Mouse (Mus musculus) forebrain, embryonic 15.5 days (tissue): Measurements from ENCODE around the gene BC080695. TPM values are rescaled to one million over a fixed set of nuclear protein-coding genes. Genes with fewer than 3 reads are reported as not detected.
"Not testable (repeated sequence)": the region's sequence is repeated elsewhere in the genome, so short reads cannot be mapped to it uniquely, and the experiment has no call there.

Source experiments
- ATAC-seq: fragments of 200-750 bp; cut with Nextera tagmentation; replicated peaks from 2 replicates; pipeline ENCODE4 v1.8.0; 2017; ENCODE audit warnings: mild to moderate bottlenecking, moderate TSS enrichment, moderate library complexity
- H3K27ac ChIP-seq: fragments of 300-500 bp; sonication (generic); replicated peaks from 2 replicates; pipeline ENCODE4 v1.5.1; 2015; ENCODE audit warnings: mild to moderate bottlenecking, inconsistent platforms
- H3K27me3 ChIP-seq: fragments of 300-500 bp; sonication (generic); 2 replicates; pipeline ENCODE4 v1.6.1; 2015; ENCODE audit warnings: inconsistent platforms
- H3K36me3 ChIP-seq: fragments of 300-500 bp; sonication (generic); 2 replicates; pipeline ENCODE4 v1.6.1; 2015; ENCODE audit warnings: mild to moderate bottlenecking, inconsistent platforms
- H3K4me1 ChIP-seq: fragments of 300-500 bp; sonication (generic); 2 replicates; pipeline ENCODE4 v1.6.1; 2015; ENCODE audit warnings: inconsistent platforms
- H3K4me2 ChIP-seq: fragments of 300-500 bp; sonication (generic); replicated peaks from 2 replicates; pipeline ENCODE4 v1.6.1; 2015; ENCODE audit warnings: mild to moderate bottlenecking, inconsistent platforms
- H3K4me3 ChIP-seq: fragments of 300-500 bp; sonication (generic); 2 replicates; pipeline ENCODE4 v1.5.1; 2015; ENCODE audit warnings: mild to moderate bottlenecking, inconsistent platforms
- H3K9ac ChIP-seq: fragments of 300-500 bp; sonication (generic); replicated peaks from 2 replicates; pipeline ENCODE4 v1.6.1; 2015; ENCODE audit warnings: mild to moderate bottlenecking, inconsistent platforms
- H3K9me3 ChIP-seq: fragments of 300-500 bp; sonication (generic); 2 replicates; pipeline ENCODE4 v1.6.1; 2016; ENCODE audit warnings: inconsistent platforms
- WGBS: fragments of 180-500 bp; shearing (Covaris S2); methylation state at CpG from one replicate; pipeline ENCODE4 v1.1.7; 2015; ENCODE audit warnings: mixed read lengths; 5-methylcytosine and 5-hydroxymethylcytosine counted together
- polyA plus RNA-seq: library from polyadenylated mRNA; unstranded; fragments of >200 nt; fragmentation: Nextera tagmentation; extraction: Ambion mirVana; gene quantifications from 2 replicates; pipeline ENCODE4 v1.2.1, GENCODE M21; 2015

BC080695 gene
- polyA plus RNA-seq: not detected in 2 replicates

- H3K36me3 ChIP-seq, ATAC-seq, H3K27ac ChIP-seq, H3K4me3 ChIP-seq, H3K9me3 ChIP-seq, H3K27me3 ChIP-seq, H3K4me1 ChIP-seq, H3K9ac ChIP-seq, H3K4me2 ChIP-seq: not testable (repeated sequence)
- no CpG with 5 or more reads among the region's 3 CpGs for whole genome bisulfite sequencing
Measured at GRCm38 (mm10) chr4:143551400-143551799, at the start of gene BC080695, which contains the start of gene Gm13057. Gene BC080695 (plus strand): TSS chr4:143551700. Gene Gm13057 (plus strand): TSS chr4:143551709.

DNA sequence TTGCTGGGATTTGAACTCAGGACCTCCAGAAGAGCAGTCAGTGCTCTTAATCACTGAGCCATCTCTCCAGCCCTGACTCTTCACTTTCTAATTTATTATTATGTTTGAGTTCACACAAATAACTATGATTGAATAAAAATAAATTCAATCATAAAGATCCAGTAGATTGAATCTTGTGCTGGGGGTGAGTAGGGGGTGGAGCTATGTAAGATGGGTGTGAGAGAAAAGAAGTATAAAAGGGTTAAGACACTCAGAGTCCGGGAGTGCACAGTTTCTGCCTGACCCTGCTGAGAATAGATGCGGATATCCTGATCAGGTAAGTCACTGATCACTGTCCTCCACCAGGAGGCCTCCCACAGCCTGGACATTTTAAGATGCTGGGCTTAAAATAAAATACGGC lies 40.5 kb upstream of the BC080695 start, which contains the start of gene Gm13043:
Gene Gm13043 (plus strand): TSS at position 301 of the 400 bp plus-strand sequence.
- WGBS: 89% methylated on average over 3 of the region's 3 CpGs
- no peak within 1 kb of the TSS for H3K4me2 ChIP-seq
- no peak within 1 kb of the TSS for H3K27ac ChIP-seq
- H3K9me3 ChIP-seq: no peaks in the 10 kb centered on the region
- H3K36me3 ChIP-seq: no peaks in the 10 kb centered on the region
- H3K4me1 ChIP-seq: no peaks in the 10 kb centered on the region
- H3K27me3 ChIP-seq: no peaks in the 10 kb centered on the region
- ATAC-seq: no peak
- H3K4me3 ChIP-seq: no peak within 1 kb of the TSS
- no peak within 1 kb of the TSS for H3K9ac ChIP-seq

- H3K4me2 ChIP-seq, H3K4me3 ChIP-seq, ATAC-seq, H3K27me3 ChIP-seq, H3K36me3 ChIP-seq, H3K9ac ChIP-seq, H3K9me3 ChIP-seq, H3K27ac ChIP-seq, H3K4me1 ChIP-seq: not testable (repeated sequence)
- WGBS: no CpG with 5 or more reads among the region's 3 CpGs
Measured at GRCm38 (mm10) chr4:143535654-143536053, 15.8 kb upstream of the BC080695 start, which contains the start of gene Gm13040. Gene Gm13040 (plus strand): TSS chr4:143535954.

DNA sequence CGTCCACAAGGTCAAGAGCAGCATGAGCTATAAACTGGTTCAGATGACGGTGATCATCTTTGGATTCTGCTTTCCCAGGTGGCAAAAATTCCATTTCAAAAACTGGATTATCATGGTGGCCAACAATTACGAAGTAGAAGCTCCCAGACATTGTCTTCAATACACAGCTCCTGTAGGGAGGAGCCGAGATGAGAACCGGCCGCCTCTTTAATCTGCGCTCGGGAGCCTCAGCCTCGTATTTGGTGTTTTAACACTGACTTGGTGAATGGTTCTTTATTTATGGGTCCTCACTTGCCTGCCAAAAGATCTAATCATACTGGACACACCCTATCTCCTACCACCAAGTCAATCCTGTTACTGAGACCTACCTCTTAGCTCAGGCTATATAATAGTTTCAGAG lies 60.4 kb downstream of the BC080695 start:
- not testable (repeated sequence) for ATAC-seq, H3K27ac ChIP-seq, H3K9ac ChIP-seq, H3K4me1 ChIP-seq, H3K4me3 ChIP-seq, H3K36me3 ChIP-seq, H3K9me3 ChIP-seq, H3K27me3 ChIP-seq, H3K4me2 ChIP-seq
- WGBS: 87% methylated on average over 9 of the region's 9 CpGs

- ATAC-seq, H3K4me1 ChIP-seq, H3K9me3 ChIP-seq, H3K4me2 ChIP-seq, H3K36me3 ChIP-seq, H3K27me3 ChIP-seq, H3K27ac ChIP-seq, H3K4me3 ChIP-seq, H3K9ac ChIP-seq: not testable (repeated sequence)
Measured at GRCm38 (mm10) chr4:143614703-143615102, 63.2 kb downstream of the BC080695 start, which contains the start of gene Gm13083. Gene Gm13083 (plus strand): TSS chr4:143615003.

DNA sequence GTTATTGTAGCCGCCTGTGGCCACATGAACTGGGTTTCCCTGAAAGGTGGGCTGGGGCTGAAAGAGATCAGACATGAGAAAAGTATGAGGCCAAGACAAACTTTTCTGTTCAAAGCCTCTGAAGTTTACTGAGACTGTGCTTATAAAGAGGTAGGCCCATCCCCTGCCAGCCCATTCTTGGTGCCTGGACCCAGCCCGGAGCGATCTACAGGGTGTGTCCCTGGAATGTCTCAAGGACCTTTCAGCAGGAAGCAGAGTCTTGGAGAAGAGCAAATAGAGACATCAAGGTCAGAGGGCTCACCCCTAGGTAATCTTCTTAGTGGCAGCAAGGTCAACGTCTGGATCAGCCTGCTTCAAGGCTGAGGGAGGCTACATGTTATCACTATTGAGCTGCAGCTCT lies 66.6 kb downstream of the BC080695 start:
- H3K9me3 ChIP-seq, H3K9ac ChIP-seq, H3K27ac ChIP-seq, ATAC-seq, H3K4me2 ChIP-seq, H3K4me3 ChIP-seq, H3K4me1 ChIP-seq, H3K27me3 ChIP-seq, H3K36me3 ChIP-seq: not testable (repeated sequence)
- WGBS: 83% methylated on average over 4 of the region's 4 CpGs

Other genes starting within 250 kb of the BC080695 start
- 0.13 and 0.23 TPM in 2 replicates for gene Lrrc38, start 201.9 kb upstream of the BC080695 start, polyA plus RNA-seq
- not detected in 2 replicates for gene Pramel1, start 157.3 kb upstream of the BC080695 start, polyA plus RNA-seq
- 27.7 and 30.2 TPM in 2 replicates for gene Pramef8, start 139.3 kb upstream of the BC080695 start, polyA plus RNA-seq
- not detected in 2 replicates for gene Oog4, start 101.4 kb upstream of the BC080695 start, polyA plus RNA-seq
- gene Gm13043, start 40.4 kb upstream of the BC080695 start, polyA plus RNA-seq: not detected in 2 replicates
- gene Gm13040, start 15.7 kb upstream of the BC080695 start, polyA plus RNA-seq: not detected in 2 replicates
- gene Gm13057, start within 50 bp of the BC080695 start, polyA plus RNA-seq: not detected in 2 replicates
- not detected in 2 replicates for gene Gm13083, start 63.3 kb downstream of the BC080695 start, polyA plus RNA-seq
- not detected in 2 replicates for gene Gm13088, start 105.5 kb downstream of the BC080695 start, polyA plus RNA-seq
- gene Gm13089, start 151.0 kb downstream of the BC080695 start, polyA plus RNA-seq: not detected in 2 replicates
- gene Gm13078, start 167.8 kb downstream of the BC080695 start, polyA plus RNA-seq: not detected in 2 replicates
- gene Gm13023, start 237.7 kb downstream of the BC080695 start, polyA plus RNA-seq: not detected in 2 replicates